Mouse (Mus musculus): ENCODE results near the gene Myh7.

DNA sequence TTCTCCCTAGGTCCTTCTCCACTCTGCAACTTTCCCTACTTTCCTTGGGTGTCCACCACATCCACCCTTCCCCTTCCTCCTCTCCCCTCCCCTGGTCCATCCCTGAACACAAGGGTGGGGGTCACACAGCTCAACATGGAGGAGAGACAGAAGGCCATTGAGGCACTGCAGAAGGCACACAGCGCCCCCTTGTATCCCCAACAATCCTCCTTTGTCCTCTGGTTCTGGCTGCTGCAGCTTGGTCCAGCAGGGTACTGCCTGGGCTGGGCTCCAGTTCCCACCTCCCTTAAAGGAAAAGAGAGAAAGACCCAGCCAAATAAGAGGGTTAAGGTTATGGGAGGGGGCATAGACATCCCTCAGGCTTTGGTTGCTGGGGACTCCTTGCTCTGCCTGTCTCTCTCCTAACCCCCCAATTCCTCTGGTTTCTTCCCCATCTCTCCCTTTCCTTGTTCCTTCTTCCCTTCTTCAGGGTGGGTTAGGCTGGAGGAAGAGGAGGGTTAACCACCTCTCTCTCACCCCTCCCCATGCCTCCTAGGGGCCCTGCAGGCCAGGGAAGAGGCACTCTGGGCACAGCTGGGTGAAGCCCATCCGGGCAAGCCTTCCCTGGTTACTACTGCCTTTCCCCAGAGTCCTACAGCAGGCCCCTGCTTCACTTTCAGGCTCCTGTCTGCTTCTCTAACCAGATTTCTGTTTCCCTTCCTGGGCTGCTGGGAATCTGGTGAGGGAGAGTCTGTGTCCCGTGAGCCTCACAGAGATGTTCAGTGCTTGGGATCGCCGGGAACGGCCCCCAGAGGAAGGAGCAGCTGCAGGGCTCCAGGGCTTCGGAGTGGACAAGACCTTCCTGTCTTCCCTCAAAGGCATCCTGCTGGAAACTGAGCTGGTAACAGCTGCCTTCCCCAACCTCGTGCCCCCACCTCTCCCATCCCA, 58.3 kb downstream of the Myh7 start, which contains the start of gene Cmtm5:
- TF ChIP-seq CTCF (IDR thresholded peaks at IDR 0.05; ENCODE audit: insufficient read depth, low read length) (no peak), POLR2A (IDR thresholded peaks at IDR 0.05; ENCODE audit: borderline replicate concordance, extremely low read depth, low read depth, low read length) (no peak)
